Mouse (Mus musculus) lung, adult 2 months (tissue): ENCODE measurements around the gene Trpm6.

Experiments
- CTCF ChIP-seq: fragments of 200-500 bp; IDR thresholded peaks from 2 replicates; pipeline ENCODE4 v1.5.1; 2011; ENCODE audit warnings: mild to moderate bottlenecking, low read length, control low read depth; ENCODE audit not compliant: insufficient read depth
- POLR2A ChIP-seq: fragments of 200-500 bp; IDR thresholded peaks from 2 replicates; pipeline ENCODE4 v1.6.1; 2011; ENCODE audit warnings: low read depth, mild to moderate bottlenecking, control low read depth, low read length, borderline replicate concordance; ENCODE audit errors: extremely low read depth

- TF ChIP-seq CTCF (no peak), POLR2A (no peak)
These were observed 124.2 kb downstream of the Trpm6 start for GRCm38 (mm10) chr19:18873709-18874644.
